Mouse (Mus musculus) left cerebral cortex, postnatal 25 days (tissue): Measurements from ENCODE around the gene Cdk17. TPM values are rescaled to one million over a fixed set of nuclear protein-coding genes. Genes with fewer than 3 reads are reported as not detected.
A peak's percentile ranks its signal among the peaks of the same experiment; 100 is the strongest.

ENCODE experiments used
- DNase-seq, 2 experiments: peaks; one replicate each; pipeline ENCODE4 v3.0.0; 2022; ENCODE audit warnings: low spot score in 2 of 2, mixed read lengths in 1 of 2
- intact Hi-C: fragments of 180-260 bp; cut with DNase I; formaldehyde crosslinking; loops from one replicate; pipeline ENCODE4 v1.15.1; 2025
- total RNA-seq, 2 experiments: library from RNA; stranded (reverse); gene quantifications; 2 replicates each; pipeline ENCODE4 v1.2.3; 2021

Gene Cdk17
- total RNA-seq, 2 experiments from 2014 or later, result 217 to 221 TPM

DNA sequence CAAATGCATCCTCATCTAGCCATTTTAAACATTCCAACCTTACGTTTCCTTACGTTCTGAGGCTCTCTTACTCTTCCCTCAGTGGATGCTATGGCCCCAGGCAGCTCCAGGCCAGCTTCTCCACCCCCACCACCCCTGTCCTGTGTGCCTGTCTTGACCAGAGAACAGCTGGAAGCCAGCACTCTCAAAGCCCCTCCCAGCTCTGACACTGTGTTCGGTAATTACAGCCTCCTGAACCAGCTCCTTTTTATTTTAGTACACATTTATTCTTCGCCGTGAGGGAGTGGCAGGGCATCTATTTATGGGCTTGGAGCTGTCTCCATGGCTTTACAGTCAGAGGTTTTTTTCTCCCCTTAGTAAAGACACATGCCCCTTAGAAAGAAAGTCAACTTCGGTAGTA, 87.2 kb downstream of the Cdk17 start:
- intact Hi-C loops, result no loop called here
- DNase-seq, result no peak

GRCm38 (mm10) chr10:93248416-93248815, 87.7 kb downstream of the Cdk17 start:
- DNase-seq, result no peak
- intact Hi-C loops, result no loop called here

DNA sequence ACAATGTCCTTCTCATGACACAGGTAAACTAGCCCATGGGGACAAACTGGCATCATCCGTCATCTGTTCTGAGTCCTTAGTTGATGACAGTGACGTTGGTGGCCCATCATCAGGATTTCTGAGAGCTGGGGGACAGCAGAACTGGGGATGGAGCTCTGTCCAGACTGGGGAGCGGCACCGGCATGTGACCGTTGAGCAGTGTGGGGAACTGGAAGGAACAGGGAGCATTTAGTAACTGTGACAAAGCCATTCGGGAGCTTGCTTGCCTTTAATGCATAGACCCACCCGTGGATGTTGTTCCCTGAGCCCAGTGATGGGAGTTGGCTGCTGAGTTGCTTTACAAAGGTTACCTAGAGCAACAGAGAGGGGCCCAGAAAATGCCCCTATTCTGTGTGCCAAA, 89.2 kb downstream of the Cdk17 start:
- no peak for DNase-seq
- intact Hi-C loops, result no loop called here

DNA sequence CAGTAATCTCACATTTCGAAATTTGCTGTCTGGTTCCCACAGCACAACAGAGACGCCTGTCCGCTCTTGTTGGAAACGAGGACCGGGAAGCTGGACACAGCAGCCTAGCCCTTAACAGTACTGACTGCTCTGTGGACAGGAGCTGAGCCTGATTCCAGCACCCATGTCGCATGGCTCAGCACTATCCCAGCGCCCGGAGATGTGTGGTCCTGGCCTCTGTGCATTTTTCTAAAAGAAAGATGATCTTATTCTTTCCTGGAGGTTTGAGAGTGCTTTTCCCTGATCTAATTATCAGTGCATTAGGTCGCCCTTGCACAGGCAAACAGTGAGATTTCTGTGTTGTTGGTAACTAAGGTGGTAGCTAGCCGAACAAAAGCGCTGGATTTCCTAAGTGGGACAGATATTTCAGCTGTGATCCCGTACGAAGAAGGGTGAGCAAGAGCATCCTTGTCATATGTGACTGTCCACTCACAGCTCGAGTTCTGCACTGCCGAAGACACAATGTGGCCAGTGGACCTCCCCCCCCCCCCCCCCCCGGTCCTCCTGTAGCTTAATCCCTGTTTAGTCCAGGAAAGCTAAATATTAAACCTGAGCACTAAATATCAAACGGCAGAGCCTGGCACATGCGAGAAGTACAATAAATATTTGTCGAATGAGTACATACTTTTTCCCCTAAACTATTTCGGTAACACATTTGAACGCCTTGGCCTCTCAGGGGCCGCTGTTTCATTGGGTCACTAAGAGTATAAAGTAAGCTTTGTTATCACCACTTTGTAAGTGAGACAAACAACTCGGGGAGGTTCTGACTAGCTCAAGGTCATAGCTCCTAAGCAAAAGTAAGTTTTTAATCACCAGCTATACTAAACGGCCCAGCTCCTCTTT, 90.0 kb downstream of the Cdk17 start:
- no peak for DNase-seq
- intact Hi-C loops, result no loop called here

GRCm38 (mm10) chr10:93251426-93251825, 90.8 kb downstream of the Cdk17 start:
- peak in 1 of 2 experiments; percentile 61 for DNase-seq
- intact Hi-C loops, result no loop called here

DNA sequence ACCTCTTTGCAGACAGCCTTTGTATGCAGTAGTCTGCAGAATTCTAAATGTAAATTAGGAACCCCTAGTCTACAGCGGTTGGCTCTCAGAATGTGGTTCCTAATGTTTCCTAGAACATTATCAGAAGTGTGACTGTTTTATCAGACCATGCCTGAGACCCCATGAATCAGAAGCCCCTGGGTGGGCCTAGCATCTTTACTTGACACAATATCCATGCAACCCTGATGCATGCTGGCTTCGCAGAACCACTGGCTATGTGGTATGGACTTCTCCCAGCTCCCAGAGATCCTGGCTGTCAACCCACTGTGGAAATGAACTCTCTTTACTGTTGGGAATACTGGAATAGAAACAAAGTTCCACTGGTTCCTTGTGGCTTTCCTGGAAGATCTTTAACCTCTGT, 92.0 kb downstream of the Cdk17 start:
- no peak for DNase-seq
- intact Hi-C loops, result no loop called here

- peak in 1 of 2 experiments; percentile 41 for DNase-seq
- intact Hi-C loops, result no loop called here
Observed at GRCm38 (mm10) chr10:93253156-93253555, 92.5 kb downstream of the Cdk17 start.

DNA sequence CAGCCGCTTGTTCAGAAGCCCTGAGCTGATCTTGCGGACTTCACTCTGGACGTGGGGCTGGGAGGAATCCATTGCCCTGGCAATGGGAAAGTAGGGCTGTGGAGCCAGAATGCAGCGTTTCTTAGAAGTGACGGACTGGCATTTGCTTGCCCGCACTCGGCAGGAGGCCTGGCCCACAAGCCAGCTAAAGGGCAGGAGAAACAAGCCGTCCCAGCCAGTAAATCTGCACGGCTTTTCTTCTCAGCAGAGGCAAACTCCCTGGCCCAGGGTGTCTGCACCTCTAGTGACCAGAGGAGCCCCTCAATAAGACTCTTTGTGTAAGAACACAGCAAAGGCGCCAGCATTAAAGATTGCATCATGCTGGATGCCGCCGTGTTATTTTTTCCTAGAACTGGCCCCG, 94.6 kb downstream of the Cdk17 start:
- peak in 1 of 2 experiments; percentile 62 for DNase-seq
- intact Hi-C loops, result loop anchor here (2.0 kb wide), 1 partner anchor 22 kb away; no protein-coding TSS in a partner anchor

DNA sequence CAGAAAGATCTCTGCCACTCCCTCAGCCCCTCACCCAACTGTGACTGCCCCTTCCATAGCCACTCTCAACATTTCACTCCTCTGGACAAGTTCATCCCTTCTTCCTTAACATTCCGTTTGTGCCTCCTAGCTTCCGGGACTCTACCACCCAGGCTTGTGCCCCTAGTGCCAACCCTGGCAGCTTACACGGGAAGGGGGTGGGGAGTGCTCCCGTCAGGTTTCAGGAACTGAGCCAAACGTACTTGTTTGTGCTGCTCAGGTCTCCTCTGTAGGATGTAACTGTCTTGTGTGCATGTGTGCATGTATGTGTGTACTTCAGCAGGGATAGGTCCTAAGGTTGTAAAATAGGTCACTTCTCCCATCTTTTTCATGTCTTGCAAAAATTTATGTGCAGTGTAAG, 99.2 kb downstream of the Cdk17 start:
- intact Hi-C loops, result no loop called here
- no peak for DNase-seq

GRCm38 (mm10) chr10:93261132-93261980, 100.7 kb downstream of the Cdk17 start:
- intact Hi-C loops, result no loop called here
- DNase-seq, result peak in 1 of 2 experiments; percentile 72

GRCm38 (mm10) chr10:93261981-93262499, 101.4 kb downstream of the Cdk17 start:
- peak in 1 of 2 experiments; percentile 46 for DNase-seq
- intact Hi-C loops, result no loop called here

DNA sequence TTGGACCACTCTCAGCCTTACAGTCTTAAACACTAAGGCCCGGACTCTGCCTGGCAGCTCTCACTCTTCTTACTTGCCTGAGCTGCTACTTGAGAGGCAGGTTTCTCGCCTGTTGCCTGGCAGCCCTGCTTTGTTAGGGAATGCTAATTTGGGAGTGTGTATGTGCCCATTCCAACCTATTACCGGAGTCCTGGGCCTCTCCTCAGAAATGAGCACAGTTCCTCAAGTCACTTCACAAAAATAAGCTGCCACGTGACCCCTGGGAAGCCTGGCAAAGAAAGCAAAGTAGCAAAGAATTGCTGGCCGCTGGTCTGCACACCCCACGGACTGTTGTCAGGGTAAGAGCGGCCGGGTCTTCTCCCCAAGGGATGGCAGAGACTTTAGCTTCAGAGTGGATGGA, 102.8 kb downstream of the Cdk17 start:
- DNase-seq, result peak in 1 of 2 experiments; percentile 74
- intact Hi-C loops, result no loop called here

- DNase-seq, result peak in 1 of 2 experiments; percentile 37
- intact Hi-C loops, result no loop called here
Observed at GRCm38 (mm10) chr10:93264001-93264400, 103.3 kb downstream of the Cdk17 start.

DNA sequence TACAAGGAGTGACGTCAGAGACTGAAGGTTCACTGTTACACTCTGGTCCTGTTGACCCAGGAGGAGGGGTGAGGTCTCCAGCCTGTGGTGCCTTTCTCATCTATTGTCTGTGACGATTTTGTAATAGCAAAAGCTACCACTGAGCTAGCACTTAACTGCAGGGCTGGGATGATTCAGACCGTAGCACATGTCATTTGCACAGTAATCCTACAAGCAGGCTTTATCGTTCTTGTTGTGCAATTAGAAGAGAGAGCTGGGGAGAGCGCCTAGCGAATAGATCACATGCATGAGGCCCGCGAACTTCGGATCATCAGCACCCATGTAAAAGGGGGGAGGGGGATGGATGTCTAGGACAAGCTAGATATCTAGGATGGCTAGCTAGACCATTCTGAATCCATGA, 105.2 kb downstream of the Cdk17 start:
- no peak for DNase-seq
- intact Hi-C loops, result loop anchor here (1.0 kb wide), 1 partner anchor 9 kb away; no protein-coding TSS in a partner anchor

- intact Hi-C loops, result loop anchor here (1.0 kb wide), 1 partner anchor 9 kb away; no protein-coding TSS in a partner anchor
- peak in 1 of 2 experiments; percentile 89 for DNase-seq
Observed at GRCm38 (mm10) chr10:93266521-93266920, 105.8 kb downstream of the Cdk17 start.

- DNase-seq, result no peak
- intact Hi-C loops, result no loop called here
Observed at GRCm38 (mm10) chr10:93267509-93267908, 106.8 kb downstream of the Cdk17 start.

GRCm38 (mm10) chr10:93268339-93268738, 107.7 kb downstream of the Cdk17 start:
- DNase-seq, result no peak
- intact Hi-C loops, result no loop called here

DNA sequence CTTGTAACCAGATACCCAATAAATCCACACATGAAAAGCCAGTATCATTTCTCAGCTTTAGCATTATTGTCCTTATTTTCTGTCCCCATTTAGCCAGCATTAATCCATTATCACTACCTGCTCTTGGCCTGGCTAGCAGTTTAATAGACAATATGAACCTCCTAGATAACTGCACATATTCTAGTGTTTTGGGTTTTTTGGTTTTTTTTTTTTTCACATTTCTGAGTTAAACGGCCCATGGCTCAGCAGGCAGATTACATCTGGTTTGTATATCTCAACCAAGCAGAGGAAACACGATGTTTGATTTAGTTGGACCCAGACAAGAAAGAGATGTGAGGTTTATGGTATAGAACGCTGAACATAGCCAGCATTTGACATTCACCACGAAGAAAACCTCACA, 109.1 kb downstream of the Cdk17 start:
- DNase-seq, result no peak
- intact Hi-C loops, result loop anchor here (10.0 kb wide), 1 partner anchor 195 kb away; no protein-coding TSS in a partner anchor

DNA sequence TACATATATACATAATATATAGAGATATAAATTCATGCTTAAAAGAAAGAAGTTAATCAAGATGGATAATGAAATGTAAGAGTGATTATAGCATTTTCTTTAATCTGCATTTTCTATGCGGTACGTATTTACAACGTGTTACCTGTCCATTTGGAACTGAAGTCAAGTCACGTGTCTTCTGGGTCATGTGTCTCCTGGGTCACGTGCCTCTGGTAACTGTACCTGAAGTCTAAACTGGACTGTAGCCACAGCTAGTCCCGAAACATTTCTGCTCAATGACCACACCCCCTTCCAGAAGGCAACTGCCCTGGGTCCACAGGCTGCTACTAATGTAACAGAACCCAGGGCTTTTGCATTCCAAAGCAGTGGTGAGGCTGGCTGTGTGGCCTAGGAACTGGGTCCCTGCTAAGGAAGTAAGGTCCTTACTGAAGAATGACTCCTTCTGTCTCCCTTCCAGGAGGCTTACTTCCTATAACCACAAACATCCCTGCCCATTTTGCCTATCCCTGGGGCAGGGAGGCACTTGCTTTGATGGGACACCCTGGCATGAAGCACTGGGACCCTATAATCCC, 110.3 kb downstream of the Cdk17 start:
- intact Hi-C loops, result loop anchor here (10.0 kb wide), 1 partner anchor 196 kb away; no protein-coding TSS in a partner anchor
- no peak for DNase-seq

GRCm38 (mm10) chr10:93271831-93272230, 111.2 kb downstream of the Cdk17 start:
- DNase-seq, result no peak
- intact Hi-C loops, result loop anchor here (10.0 kb wide), 1 partner anchor 197 kb away; no protein-coding TSS in a partner anchor
